Mouse (Mus musculus): ENCODE measurements around the gene Mup6. TPM values are rescaled to one million over a fixed set of nuclear protein-coding genes. Genes with fewer than 3 reads are reported as not detected.

The Mup6 gene
- polyA plus RNA-seq (2012; rRNA removed) = not detected in 2 replicates

GRCm38 (mm10) chr4:59963405-59964344 is at the start of gene Mup6:
Gene Mup6, plus strand, starts transcription at chr4:59964294.

DNA sequence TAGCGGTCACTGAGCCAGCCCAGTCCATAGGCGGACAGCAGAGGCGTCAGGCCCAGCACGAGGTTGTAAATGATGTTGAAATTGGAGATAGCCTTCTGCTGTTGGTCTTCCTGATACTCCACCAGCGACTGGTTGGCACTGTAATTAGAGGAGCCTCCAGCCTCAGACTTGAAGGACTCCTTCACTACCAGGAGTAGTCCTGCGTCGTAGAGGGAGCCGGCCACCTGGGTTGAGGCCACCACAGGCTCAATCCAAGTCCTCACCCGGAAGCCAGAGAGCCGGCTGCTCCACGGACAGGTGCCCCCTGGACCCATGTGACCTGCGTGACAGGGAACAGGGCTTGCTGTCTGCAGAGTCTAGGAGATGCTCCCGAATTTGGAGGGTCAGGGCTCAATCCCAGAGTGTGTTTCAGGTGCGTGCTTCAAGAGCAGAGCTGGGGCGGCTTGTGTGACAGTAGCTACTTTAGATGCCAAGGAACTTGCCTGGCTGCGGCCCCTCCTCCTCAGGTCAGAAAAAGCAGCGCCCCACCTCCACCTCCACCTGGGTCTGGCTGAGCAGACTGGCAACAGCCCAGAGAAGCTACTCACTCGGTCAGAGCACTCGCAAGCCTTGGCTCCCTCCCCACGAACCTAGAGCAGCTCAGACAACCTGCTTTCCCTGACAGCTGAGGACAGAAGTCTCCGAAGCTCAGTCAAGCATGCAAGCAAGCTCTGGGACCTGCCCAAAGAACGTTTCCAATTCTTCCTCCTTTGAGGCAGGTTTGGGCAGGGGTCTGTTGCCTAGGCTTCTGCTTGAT is 49.3 kb upstream of the Mup6 start, which contains the start of gene Slc46a2:
Gene Slc46a2, minus strand, starts transcription at position 449 of the 796 bp plus-strand sequence.

GRCm38 (mm10) chr4:59960610-59961009 is 3.5 kb upstream of the Mup6 start, which contains the start of gene Mup4:
Gene Mup4, minus strand, starts transcription at chr4:59960710.

Other genes with a start within 250 kb of the Mup6 start
- 2.3 and 2.4 TPM in 2 replicates for gene Inip, start 162.7 kb upstream of the Mup6 start, polyA plus RNA-seq (2012; rRNA removed)
- gene Snx30, start 158.5 kb upstream of the Mup6 start, polyA plus RNA-seq (2012; rRNA removed) = 0.45 and 1.6 TPM in 2 replicates
- 2.0 and 5.6 TPM in 2 replicates for gene Slc46a2, start 49.2 kb upstream of the Mup6 start, polyA plus RNA-seq (2012; rRNA removed)
- gene Mup4, start 3.6 kb upstream of the Mup6 start, polyA plus RNA-seq (2012; rRNA removed) = not detected in 2 replicates
- 0.24 TPM in 1 of 2 replicates, not detected in the other for gene Mup7, start 106.2 kb downstream of the Mup6 start, polyA plus RNA-seq (2012; rRNA removed)
- gene Mup2, start 190.0 kb downstream of the Mup6 start, polyA plus RNA-seq (2012; rRNA removed) = not detected in 2 replicates

Measured in stomach, adult 2 months (tissue).